Mouse (Mus musculus) erythroblast, embryonic 14.5 days (primary cell): Measurements from ENCODE around the gene Fubp1. TPM values are rescaled to one million over a fixed set of nuclear protein-coding genes. Genes with fewer than 3 reads are reported as not detected.

Experiments
- H3K27me3 ChIP-seq: 2 replicates; pipeline ENCODE4 v1.6.1; 2012; ENCODE audit warnings: inconsistent platforms; ENCODE audit not compliant: control insufficient read depth
- H3K36me3 ChIP-seq: 2 replicates; pipeline ENCODE4 v1.6.1; 2012; ENCODE audit warnings: mild to moderate bottlenecking, inconsistent platforms; ENCODE audit not compliant: control insufficient read depth
- H3K4me1 ChIP-seq: 2 replicates; pipeline ENCODE4 v1.6.1; 2012; ENCODE audit warnings: inconsistent platforms; ENCODE audit not compliant: control insufficient read depth
- H3K4me3 ChIP-seq: replicated peaks from 2 replicates; pipeline ENCODE3; 2012; ENCODE audit warnings: moderate library complexity, mild to moderate bottlenecking, inconsistent platforms
- H3K9me3 ChIP-seq: 2 replicates; pipeline ENCODE4 v1.6.1; 2012; ENCODE audit warnings: low read length, inconsistent platforms, mixed read lengths; ENCODE audit not compliant: control insufficient read depth
- GATA1 ChIP-seq: IDR thresholded peaks from 2 replicates; pipeline ENCODE4 v1.6.1; 2012; ENCODE audit warnings: low read length, inconsistent platforms, mixed read lengths
- TAL1 ChIP-seq: IDR thresholded peaks from 3 replicates; pipeline ENCODE4 v1.6.1; 2012; ENCODE audit warnings: low read length, inconsistent platforms, mixed read lengths
- polyA plus RNA-seq: library from polyadenylated mRNA; stranded (reverse); fragments of >175 nt; gene quantifications from 2 replicates; pipeline ENCODE4 v1.2.3, GENCODE M21; 2012

Gene Fubp1
- polyA plus RNA-seq, 1 experiment = 27.0 TPM

DNA sequence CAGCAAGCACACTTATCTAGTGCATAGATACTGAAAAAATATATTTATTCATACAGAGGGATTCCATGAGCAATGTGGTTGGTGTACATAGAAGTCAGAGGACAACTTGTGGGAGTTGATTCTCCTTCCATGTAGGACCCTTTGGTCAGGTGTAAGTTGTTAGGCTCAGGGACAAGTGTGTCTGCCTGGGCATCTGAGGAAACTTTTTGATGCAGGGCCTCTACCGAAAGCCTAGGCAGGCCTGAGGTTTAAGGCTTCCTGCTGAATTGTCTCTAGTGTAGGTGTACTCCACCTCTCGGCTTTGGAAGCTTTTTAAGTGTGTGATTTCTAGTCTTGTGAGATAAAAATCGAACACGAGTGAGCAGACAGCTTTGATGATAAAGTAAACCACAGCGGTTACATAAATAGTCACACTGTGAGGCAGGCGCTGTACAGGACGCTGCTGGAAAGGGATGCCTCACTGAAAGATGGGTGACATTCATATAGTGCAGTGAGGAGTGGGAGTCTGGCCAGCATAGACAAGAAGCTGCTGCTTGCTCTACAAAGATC is 1.6 kb downstream of the Fubp1 start:
- peak overlapping the region; percentile 79 for H3K4me3 ChIP-seq
- H3K4me1 ChIP-seq = peaks cover 46% of the 10 kb centered on the region
- peaks cover 69% of the 10 kb centered on the region for H3K36me3 ChIP-seq
- no peak for TF ChIP-seq TAL1
- no peak for TF ChIP-seq GATA1
- no peaks in the 10 kb centered on the region for H3K9me3 ChIP-seq
- no peaks in the 10 kb centered on the region for H3K27me3 ChIP-seq

DNA sequence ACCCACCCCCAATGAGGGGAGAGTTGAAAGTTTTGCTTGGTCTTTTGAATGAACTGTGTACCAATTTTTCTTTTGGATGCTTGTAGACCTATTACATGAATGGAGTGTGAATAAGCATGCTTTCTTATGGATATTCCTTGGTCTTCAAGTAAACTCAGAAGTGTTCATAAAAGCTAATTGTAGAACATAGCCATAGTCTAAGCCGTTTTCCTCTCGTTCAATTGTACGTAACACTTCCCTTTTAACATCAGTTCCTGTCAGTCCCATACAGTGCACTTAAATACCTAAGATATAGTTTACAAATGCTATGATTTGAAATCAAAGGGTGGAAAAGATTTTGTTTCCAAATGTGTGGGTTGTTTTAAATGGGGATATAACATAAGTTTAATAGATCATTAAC is 3.2 kb downstream of the Fubp1 start:
- Histone ChIP-seq H3K9me3 (no peaks in the 10 kb centered on the region), H3K4me1 (peaks cover 33% of the 10 kb centered on the region), H3K27me3 (no peaks in the 10 kb centered on the region), H3K4me3 (peak overlapping the region; percentile 79), H3K36me3 (peaks cover 70% of the 10 kb centered on the region)
- TF ChIP-seq GATA1 = no peak
- TF ChIP-seq TAL1 = no peak

DNA sequence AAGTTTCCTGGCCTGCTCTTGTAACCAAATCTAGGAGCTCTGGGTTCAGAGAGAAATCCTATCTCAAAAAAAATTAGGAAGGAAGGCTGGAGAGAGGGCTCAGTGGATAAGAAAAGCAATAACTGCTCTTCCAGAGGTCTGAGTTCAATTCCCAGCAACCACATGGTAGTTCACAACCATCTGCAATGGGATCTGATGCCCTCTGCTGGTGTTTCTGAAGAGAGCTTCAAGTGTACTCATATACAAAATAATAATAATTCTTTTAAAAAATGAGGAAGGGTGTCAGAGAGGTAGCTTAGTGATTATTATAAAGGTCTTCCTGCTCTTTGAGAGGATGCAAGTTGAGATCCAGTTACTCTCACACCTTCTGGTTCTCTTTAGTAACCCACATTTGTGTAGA is 14.7 kb downstream of the Fubp1 start:
- peaks cover 99% of the 10 kb centered on the region for H3K36me3 ChIP-seq
- TF ChIP-seq TAL1 (no peak), GATA1 (no peak)
- H3K4me1 ChIP-seq = peaks cover 4% of the 10 kb centered on the region
- no peaks in the 10 kb centered on the region for H3K27me3 ChIP-seq
- no peak overlapping the region for H3K4me3 ChIP-seq
- H3K9me3 ChIP-seq = no peaks in the 10 kb centered on the region

DNA sequence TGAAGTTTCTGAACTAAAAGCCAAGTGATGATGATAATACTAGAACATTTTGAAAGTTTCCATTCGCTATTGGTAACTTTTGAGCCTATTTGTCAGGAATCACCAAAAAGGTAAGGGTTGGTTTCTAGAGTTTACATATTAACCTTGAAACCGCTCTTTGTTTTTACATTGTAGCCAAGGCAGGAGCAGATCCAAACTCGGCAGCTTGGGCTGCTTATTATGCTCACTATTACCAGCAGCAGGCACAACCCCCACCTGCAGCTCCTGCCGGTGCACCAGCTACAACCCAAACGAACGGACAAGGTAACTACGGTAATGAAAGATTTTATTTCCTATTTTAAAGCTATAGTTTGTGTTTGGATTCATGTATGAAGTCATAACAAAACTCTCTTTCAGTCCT is 15.7 kb downstream of the Fubp1 start:
- Histone ChIP-seq H3K36me3 (peaks cover 98% of the 10 kb centered on the region), H3K4me3 (no peak overlapping the region), H3K4me1 (peaks cover 7% of the 10 kb centered on the region), H3K9me3 (no peaks in the 10 kb centered on the region), H3K27me3 (no peaks in the 10 kb centered on the region)
- TF ChIP-seq GATA1 (no peak), TAL1 (no peak)

DNA sequence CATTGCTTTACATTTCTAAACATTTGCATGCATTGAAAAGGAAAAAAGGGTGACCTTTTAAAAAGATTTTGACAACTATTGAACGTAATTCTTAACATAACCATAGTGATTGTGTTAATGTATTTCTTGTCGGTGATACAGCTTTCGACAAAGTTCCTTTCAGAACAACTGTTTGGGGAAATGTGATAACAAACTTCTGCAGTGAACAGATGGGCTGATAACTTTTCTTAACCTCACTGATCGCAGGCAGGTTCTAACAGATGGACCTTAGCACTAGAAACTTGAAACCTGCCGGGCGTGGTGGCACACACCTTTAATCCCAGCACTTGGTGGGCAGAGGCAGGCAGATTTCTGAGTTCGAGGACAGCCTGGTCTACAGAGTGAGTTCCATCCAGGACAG is 18.6 kb downstream of the Fubp1 start:
- H3K36me3 ChIP-seq = peaks cover 98% of the 10 kb centered on the region
- no peak for TF ChIP-seq TAL1
- peaks cover 14% of the 10 kb centered on the region for H3K4me1 ChIP-seq
- no peaks in the 10 kb centered on the region for H3K9me3 ChIP-seq
- H3K27me3 ChIP-seq = no peaks in the 10 kb centered on the region
- H3K4me3 ChIP-seq = no peak overlapping the region

DNA sequence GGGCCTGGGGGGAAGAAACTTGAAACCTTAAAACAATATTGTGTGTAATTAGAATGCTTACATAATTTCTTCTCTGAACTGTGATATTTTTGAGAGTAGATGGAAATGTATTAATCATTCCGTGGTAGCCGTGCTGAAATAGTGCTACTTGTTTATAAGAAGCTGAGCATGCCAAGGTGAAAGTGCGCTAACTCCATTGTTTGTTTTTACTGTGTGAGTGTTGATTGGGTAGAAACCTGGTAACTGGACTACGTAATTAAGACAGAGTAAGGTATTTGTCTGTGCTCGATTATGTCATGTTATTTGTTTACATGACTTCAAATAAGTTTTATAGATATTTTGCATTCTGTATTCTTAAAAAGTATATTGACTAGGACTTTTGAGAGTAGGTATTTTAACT is 19.0 kb downstream of the Fubp1 start:
- TF ChIP-seq TAL1 = no peak
- TF ChIP-seq GATA1 = no peak
- Histone ChIP-seq H3K9me3 (no peaks in the 10 kb centered on the region), H3K27me3 (no peaks in the 10 kb centered on the region), H3K36me3 (peaks cover 98% of the 10 kb centered on the region), H3K4me1 (peaks cover 14% of the 10 kb centered on the region), H3K4me3 (no peak overlapping the region)

DNA sequence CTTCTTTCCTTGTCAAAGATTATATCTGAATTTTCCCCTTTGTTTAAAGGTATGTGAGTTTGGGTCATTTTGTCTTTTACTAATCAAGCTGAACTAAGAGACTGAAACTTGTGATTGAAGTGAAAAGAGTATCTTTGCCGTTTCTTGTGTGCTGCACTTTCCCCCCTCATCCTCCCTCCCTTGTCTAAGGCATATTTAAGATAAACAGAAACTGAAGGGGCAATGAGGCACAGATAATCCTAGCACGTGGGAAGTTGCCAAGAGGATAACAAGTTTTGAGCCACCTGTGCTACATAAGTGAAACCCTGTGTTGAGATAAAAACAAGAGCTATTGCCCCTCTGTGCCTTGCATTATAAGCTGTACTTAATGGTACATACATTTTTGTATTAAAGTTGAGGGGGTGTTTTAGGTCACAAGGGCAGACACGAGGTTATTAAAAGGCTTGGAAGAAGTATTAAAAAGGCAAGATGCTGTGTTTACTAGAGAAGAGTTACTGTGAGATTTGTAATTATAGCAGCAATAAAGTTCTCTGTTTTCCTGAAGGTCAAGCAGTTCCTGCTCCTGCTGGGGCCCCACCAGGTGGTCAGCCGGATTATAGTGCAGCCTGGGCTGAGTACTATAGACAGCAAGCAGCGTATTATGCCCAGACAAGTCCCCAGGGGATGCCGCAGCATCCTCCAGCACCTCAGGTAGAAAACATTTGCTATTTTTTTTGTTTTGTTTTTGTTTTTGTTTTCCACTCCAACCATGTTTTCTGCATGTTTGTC is 21.3 kb downstream of the Fubp1 start:
- peaks cover 98% of the 10 kb centered on the region for H3K36me3 ChIP-seq
- TF ChIP-seq TAL1 (peak; percentile 32; the same call in 1 of the 3 replicates), GATA1 (no peak)
- H3K27me3 ChIP-seq = no peaks in the 10 kb centered on the region
- no peaks in the 10 kb centered on the region for H3K9me3 ChIP-seq
- peaks cover 14% of the 10 kb centered on the region for H3K4me1 ChIP-seq
- H3K4me3 ChIP-seq = no peak overlapping the region

DNA sequence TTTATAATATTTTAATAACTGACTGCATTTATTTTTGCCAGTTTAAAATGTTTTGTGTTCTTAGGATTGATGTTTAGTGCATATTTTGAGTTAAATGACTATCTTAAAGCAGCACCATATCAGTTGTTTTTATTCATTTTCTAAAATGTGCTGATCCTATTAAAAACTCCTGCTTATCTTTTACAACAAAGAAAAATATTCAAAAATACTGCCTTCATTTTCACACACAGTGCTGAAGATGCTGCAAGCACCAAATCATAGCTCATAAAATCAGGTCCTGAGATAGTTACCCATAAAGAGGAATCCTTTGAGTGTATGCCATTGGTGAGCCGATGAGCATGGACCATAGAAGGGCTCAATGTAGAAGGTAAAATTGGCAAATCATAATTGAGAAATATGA is 25.0 kb downstream of the Fubp1 start:
- Histone ChIP-seq H3K9me3 (no peaks in the 10 kb centered on the region), H3K36me3 (peaks cover 97% of the 10 kb centered on the region)

DNA sequence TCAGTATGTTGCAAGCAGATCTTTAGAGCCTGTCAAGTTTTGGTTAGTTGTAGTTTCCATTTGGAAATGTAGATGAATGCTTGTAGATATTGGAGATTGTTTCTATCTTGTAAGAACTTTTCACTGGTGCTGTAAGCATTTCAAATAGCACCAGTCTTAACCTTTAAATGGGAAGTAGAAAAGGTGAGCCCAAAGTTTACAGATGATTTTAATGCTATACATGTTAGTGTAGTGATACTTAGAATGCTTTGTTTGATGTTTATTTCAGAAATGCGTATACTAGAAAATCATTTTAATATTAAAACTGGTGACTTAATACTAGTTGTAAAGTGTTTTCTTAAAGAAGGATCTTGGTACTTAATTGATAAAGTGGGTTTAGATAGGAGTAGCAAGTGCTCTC is 25.6 kb downstream of the Fubp1 start:
- H3K4me3 ChIP-seq = no peak overlapping the region
- no peaks in the 10 kb centered on the region for H3K9me3 ChIP-seq
- H3K36me3 ChIP-seq = peaks cover 94% of the 10 kb centered on the region
- H3K27me3 ChIP-seq = no peaks in the 10 kb centered on the region
- TF ChIP-seq TAL1 (no peak), GATA1 (no peak)
- H3K4me1 ChIP-seq = peaks cover 8% of the 10 kb centered on the region

More for the DNA sequence above, 25.0 kb downstream of the Fubp1 start:
- no peak for TF ChIP-seq TAL1
- TF ChIP-seq GATA1 = no peak
- Histone ChIP-seq H3K4me1 (peaks cover 11% of the 10 kb centered on the region), H3K27me3 (no peaks in the 10 kb centered on the region), H3K4me3 (no peak overlapping the region)

DNA sequence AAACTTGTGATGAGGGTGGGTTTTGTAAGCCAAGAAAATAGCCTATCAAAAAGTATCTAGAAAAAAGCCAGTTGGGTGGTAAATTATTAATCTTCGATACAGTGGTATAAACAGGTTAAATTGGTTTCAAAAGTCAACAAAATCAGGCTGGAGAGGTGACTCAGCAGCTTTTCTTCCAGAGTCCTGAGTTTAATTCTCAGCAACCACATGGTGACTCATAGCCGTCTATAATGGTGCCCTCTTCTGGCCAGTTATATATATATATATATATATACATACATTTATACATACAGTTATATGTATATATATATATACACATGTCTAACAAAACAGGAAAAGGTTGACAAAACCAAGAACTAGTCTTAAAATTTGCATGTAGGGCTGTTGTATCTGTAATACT is 28.6 kb downstream of the Fubp1 start:
- H3K4me1 ChIP-seq = peaks cover 2% of the 10 kb centered on the region; the same call in 1 of the 2 replicates
- peaks cover 69% of the 10 kb centered on the region for H3K36me3 ChIP-seq
- TF ChIP-seq TAL1 (no peak), GATA1 (no peak)
- no peaks in the 10 kb centered on the region for H3K27me3 ChIP-seq
- H3K9me3 ChIP-seq = no peaks in the 10 kb centered on the region
- H3K4me3 ChIP-seq = no peak overlapping the region
